Mouse (Mus musculus) lung, adult 2 months (tissue): ENCODE measurements around the gene Sema4g. TPM values are rescaled to one million over a fixed set of nuclear protein-coding genes. Genes with fewer than 3 reads are reported as not detected.

Source experiments
- DNase-seq: peaks from one replicate; pipeline ENCODE4 v3.0.0; 2022
- H3K4me1 ChIP-seq: fragments of 200-500 bp; 2 replicates; pipeline ENCODE4 v1.6.1; 2011; ENCODE audit warnings: low read length; ENCODE audit not compliant: control insufficient read depth, insufficient read depth
- H3K4me3 ChIP-seq: fragments of 200-500 bp; replicated peaks from 2 replicates; pipeline ENCODE3; 2011; ENCODE audit warnings: low read depth, mild to moderate bottlenecking, control low read depth, low read length; ENCODE audit errors: extremely low read depth
- CTCF ChIP-seq: fragments of 200-500 bp; IDR thresholded peaks from 2 replicates; pipeline ENCODE4 v1.5.1; 2011; ENCODE audit warnings: mild to moderate bottlenecking, low read length, control low read depth; ENCODE audit not compliant: insufficient read depth
- POLR2A ChIP-seq: fragments of 200-500 bp; IDR thresholded peaks from 2 replicates; pipeline ENCODE4 v1.6.1; 2011; ENCODE audit warnings: low read depth, mild to moderate bottlenecking, control low read depth, low read length, borderline replicate concordance; ENCODE audit errors: extremely low read depth
- WGBS: fragments of 180-500 bp; shearing (Covaris S2); methylation state at CpG from one replicate; pipeline ENCODE4 v1.1.7; 2018; 5-methylcytosine and 5-hydroxymethylcytosine counted together
- polyA plus RNA-seq: library from polyadenylated mRNA; depleted of rRNA; stranded (reverse); fragments of >200 nt; gene quantifications from 2 replicates; pipeline ENCODE4 v1.2.3, GENCODE M21; 2012; rRNA removed

Sema4g gene
- 9.1 and 10.6 TPM in 2 replicates for polyA plus RNA-seq

DNA sequence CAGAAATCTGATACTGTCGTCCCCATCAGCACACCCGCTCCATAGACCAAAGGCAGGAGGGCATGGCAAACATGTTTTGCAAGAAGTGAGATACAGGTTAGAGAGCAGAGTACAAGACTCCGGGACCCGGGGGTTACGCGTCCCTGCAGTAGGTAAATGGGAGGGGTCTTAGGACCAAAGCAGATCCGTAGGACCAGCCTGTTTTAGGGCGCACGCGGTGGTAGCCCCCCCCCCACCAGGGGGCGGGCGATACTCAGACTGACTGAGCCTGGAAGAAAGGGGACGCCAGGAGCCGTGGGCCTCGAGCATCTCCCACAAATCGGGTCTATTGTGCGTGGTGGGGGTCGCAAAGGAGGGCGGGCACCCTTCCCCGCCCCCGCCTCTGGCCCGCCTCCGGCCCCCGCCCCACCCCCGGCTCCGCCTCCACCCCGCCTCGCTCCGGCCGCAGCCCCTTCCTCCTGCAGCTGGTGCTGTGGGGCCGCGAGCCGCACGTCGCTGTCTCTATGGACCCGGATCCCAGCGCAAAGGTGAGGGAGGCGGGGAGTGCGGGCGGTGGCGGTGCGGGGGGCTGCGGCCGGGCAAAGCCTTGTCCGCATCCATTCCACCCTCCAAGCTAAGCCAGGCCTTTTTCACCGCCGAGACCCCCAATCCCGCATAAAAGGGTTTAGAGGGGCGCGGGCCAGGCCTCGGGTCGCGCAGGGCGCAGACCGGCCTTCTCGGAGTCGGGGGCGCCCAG, at the start of gene Sema4g:
Gene Sema4g, plus strand, starts transcription at position 271 of the 736 bp plus-strand sequence.
- Histone ChIP-seq H3K4me3 (peak within 1 kb of the TSS; percentile 47), H3K4me1 (peaks cover 2% of the 10 kb centered on the region; the same call in 1 of the 2 replicates)
- TF ChIP-seq CTCF (no peak), POLR2A (no peak)
- WGBS: 2% methylated on average over 54 of the region's 58 CpGs
- DNase-seq: peak; percentile 24

DNA sequence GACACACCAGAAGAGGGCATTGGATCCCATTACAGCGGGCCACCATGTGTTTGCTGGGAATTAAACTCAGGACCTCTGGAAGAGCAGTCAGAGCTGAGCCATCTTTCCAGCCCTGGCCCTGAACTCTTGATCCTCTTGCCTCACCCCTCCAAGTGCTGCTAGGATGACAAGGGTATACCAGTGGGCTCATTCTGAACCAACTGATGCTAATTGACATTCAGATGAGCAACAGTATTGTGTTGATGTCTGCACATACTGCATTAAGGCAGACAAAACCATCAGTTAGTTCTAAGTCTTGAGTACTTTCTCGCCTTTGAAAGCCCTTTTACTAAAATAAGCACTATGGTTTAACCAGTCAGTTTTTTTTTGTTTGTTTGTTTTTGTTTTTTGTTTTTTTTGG, 29.3 kb upstream of the Sema4g start:
- TF ChIP-seq POLR2A (no peak), CTCF (no peak)
- no peaks in the 10 kb centered on the region for H3K4me1 ChIP-seq
- no peak for DNase-seq
- no peak overlapping the region for H3K4me3 ChIP-seq
- 100% methylated on average over 2 of the region's 2 CpGs for WGBS

DNA sequence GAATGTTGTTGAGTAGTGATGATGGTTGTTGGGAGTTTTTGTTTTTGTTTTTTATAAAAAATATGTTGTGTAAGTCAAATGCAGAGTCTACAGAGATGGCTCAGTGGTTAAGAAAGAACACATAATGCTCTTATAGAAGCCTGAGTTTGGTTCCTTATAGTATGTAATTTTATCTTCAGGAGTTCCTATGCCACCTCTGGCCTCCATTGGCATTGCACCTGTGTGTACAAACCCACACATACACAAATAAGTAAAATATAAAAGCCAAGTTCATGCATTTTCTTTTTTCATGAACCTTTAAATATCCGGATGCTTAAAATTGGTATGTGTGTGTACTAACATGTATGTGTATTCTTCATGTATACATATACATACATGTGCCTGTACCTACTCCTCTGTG, 22.9 kb upstream of the Sema4g start:
- Histone ChIP-seq H3K4me3 (no peak overlapping the region), H3K4me1 (no peaks in the 10 kb centered on the region)
- TF ChIP-seq POLR2A: no peak
- TF ChIP-seq CTCF: no peak
- 98% methylated on average over 1 of the region's 1 CpGs for WGBS
- no peak for DNase-seq

DNA sequence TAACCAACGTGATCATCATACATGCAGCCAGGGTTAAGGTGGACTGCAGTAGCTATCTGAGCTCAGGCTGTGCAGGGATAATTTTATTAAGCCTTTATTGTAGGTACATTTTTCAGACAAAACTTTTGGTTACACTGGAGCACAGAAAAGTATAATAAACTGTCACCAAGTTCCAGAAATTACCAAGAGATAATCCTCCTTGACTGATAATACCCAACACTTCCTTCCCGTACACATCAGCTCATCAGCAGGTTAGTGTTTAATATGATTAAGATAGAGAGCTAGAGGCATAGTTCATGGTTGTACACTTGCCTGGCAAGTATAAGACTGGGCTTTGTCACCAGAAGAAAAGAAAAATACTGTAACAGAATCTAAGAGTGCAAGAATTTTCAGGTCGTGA, 20.6 kb upstream of the Sema4g start:
- DNase-seq: no peak
- Histone ChIP-seq H3K4me1 (no peaks in the 10 kb centered on the region), H3K4me3 (no peak overlapping the region)
- WGBS: 81% methylated on average over 3 of the region's 3 CpGs
- TF ChIP-seq CTCF (no peak), POLR2A (no peak)

DNA sequence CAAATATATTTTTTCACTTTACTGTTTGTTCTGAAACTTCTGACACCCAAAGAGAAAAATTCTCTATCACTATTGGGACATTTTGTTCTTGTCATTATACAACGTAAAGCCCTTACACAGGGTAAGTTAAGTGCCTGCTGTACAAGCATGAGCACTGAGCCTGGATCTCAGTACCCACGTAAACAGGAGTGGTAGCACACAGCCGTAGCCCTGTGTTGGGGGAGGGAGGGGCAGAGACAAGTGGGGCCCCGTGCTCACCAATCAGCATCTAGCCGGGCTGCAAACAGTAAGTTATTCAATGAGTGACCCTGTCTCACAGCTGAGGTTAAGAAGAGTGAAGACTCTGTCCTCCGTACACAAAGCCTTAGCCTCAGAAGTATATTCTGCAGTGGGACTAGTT, 12.3 kb upstream of the Sema4g start:
- no peak for DNase-seq
- TF ChIP-seq POLR2A (no peak), CTCF (no peak)
- Histone ChIP-seq H3K4me3 (no peak overlapping the region), H3K4me1 (no peaks in the 10 kb centered on the region)
- 81% methylated on average over 6 of the region's 6 CpGs for WGBS

DNA sequence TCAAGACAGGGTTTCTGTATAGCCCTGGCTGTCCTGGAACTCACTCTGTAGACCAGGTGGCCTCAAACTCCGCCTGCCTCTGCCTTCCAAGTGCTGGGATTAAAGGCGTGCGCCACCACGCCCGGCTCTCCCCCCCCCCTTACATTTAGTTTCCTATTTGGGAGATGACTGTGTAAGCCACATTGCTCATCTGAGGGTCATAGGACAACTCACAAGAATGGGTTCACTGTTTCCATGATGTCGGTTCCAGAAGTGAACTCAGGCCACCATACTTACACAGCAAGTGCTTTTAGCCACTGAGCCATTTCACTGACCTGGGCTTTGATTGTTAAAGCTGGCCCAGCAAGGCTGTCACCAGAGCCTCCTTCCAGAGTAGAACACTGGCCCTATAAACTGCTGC, 11.8 kb upstream of the Sema4g start:
- WGBS: 91% methylated on average over 6 of the region's 6 CpGs
- H3K4me3 ChIP-seq: no peak overlapping the region
- TF ChIP-seq CTCF (no peak), POLR2A (no peak)
- DNase-seq: no peak
- H3K4me1 ChIP-seq: no peaks in the 10 kb centered on the region

DNA sequence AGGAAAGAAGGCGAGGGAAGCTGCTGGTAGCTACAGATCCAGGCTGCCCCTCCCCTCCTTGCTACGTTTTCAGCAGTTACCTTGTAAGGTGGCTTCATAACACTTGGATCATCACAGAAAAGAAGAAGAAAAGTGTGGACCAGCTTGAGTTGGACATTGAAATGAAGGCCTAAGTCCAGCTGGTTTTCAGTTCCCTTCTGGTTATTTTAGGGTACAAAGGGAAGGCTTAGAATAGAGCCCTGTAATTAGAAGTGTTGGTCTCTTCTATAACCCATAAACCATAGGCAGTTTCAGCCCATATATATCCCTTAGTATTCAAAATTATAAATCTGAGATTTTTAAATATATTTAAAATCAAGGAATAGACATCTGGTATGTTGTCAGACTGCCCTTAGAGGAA, 8.1 kb upstream of the Sema4g start:
- no peak for DNase-seq
- no peaks in the 10 kb centered on the region for H3K4me1 ChIP-seq
- no peak overlapping the region for H3K4me3 ChIP-seq
- 82% methylated on average over 2 of the region's 2 CpGs for WGBS
- TF ChIP-seq CTCF (no peak), POLR2A (no peak)

DNA sequence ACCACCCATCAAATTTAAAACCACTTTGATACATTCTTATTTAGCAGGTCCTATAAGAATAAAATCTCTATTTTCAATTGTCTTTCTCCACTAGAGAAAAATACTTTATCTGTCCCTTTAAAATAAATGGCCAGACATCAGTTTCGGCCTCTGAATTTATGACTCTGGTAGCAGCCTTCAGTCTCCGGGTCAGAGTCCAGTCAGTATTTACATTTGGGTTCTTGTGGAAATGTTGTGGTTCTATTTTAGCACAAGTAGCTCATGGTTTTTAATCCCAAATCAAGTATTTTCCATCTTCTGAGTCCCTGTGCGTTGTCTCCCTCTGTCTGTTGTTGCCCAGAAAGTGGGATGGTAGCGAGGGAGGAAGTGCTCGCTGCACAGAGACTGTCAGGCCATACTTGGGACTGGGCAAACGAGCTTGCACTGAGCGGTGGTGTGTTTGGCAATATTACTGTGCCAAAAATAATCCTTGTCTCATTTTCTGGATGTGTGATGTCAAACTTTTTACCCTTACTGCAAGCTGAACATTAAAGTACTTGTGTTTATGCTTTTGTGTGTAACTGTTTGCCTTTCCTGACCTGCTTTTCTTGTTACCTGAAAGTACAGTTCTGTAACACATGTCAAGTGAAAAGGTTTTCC, 6.3 kb upstream of the Sema4g start:
- no peak overlapping the region for H3K4me3 ChIP-seq
- TF ChIP-seq POLR2A (no peak), CTCF (no peak)
- no peaks in the 10 kb centered on the region for H3K4me1 ChIP-seq
- 51% methylated on average over 7 of the region's 7 CpGs for WGBS
- DNase-seq: no peak

DNA sequence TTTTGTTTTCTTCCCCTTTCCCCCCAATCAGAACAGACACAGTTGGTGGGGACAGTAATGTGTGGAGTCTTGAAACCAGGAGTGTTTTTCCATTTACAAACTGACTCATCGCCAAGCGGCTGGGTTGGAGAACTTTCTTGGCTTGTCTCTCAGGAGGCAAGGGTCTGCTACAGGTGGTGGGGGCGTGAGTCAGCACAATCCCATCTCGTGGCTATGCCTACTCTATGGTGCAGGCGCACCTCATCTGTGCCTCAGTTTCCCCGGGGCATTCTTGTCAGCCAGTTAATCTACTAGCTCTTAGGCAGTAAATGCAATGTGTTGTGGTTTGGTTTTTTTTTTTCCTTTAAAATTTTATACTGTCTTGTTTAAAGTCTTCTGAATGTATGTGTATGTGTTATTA, 5.5 kb upstream of the Sema4g start:
- TF ChIP-seq CTCF (no peak), POLR2A (no peak)
- H3K4me1 ChIP-seq: no peaks in the 10 kb centered on the region
- no peak for DNase-seq
- H3K4me3 ChIP-seq: no peak overlapping the region
- 85% methylated on average over 6 of the region's 6 CpGs for WGBS

DNA sequence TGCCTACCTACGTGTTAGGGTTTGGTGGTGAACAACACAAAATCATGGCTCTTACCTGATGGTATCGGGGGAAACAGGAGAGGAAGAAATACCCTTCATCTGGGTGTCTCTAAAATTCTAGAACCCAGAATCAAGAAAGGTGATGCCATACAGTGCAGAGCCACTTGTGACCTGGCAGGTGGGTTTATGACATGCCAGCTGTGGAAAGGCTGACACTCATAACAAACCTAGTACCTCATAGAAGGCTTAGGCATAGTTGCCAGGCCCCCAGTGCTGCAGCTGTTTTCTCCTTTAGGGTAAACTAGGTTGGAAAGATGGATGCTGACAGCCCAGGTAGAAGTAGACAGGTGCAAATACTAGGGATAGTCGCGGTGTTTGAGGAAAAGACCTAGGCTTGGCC, 4.5 kb upstream of the Sema4g start:
- H3K4me1 ChIP-seq: 0 out of 2 replicates have a peak, but pooled peaks cover 2% of the 10 kb centered on the region
- no peak for DNase-seq
- H3K4me3 ChIP-seq: no peak overlapping the region
- 88% methylated on average over 4 of the region's 4 CpGs for WGBS
- no peak for TF ChIP-seq POLR2A
- no peak for TF ChIP-seq CTCF

DNA sequence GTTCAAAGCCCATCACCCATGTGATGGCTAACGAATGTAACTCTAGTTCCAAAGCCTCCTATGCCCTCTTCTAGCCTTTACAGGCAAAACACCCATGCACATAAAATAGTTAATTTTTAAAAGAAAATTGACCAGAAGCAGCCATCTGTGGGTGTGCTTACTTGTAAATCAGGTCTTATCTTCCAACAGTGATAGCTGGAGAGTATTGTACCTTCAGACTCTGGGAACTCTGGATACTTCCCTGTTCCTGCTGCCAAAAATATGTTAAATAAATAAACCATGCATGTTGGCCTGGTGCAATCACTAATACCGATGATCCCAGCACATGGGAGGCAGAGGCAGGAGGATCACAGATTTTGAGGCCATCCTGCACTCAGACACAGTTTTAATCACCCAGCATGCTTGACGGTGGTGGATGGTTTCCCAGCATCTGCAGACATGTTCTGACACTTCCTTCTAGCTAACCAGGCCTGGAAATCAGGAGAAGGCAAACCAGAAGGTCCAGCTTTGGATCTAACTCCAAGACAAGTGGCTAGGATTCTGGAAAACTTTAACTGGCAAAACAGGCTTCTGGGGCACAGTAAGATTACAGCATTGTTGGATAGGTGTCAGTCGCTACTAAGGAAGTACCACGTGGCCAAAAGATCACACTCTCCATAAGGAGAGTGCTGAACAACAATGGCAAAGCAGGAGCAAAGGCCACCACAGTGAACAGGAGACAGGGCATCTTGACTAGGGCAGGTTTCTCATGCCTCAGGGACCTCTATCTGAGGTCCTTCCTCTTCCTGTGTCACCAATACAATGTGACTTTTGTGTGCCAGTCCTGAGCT, 3.5 kb upstream of the Sema4g start:
- 42% methylated on average over 5 of the region's 5 CpGs for WGBS
- Histone ChIP-seq H3K4me1 (peaks cover 2% of the 10 kb centered on the region; the same call in 1 of the 2 replicates), H3K4me3 (no peak overlapping the region)
- TF ChIP-seq CTCF (no peak), POLR2A (no peak)
- no peak for DNase-seq
